In genomic region chrX:53024268-53024667, GRCm38 (mm10) we compare ENCODE assay signal across 8 mouse cellular contexts. TPM values are rescaled to one million over a fixed set of nuclear protein-coding genes. Genes with fewer than 3 reads are reported as not detected.
DNase-seq lines count a peak whose midpoint lies in the region; ATAC-seq and TF ChIP-seq lines count a peak whose summit lies in the region.
"Not testable (repeated sequence)": the region's sequence is repeated elsewhere in the genome, so short reads cannot be mapped to it uniquely, and the experiment has no call there.

No protein-coding gene starts in this region.

- peak; percentile 1 for DNase-seq in CD4-positive, CD25-positive, alpha-beta regulatory T cell, adult 2 months (ENCODE audit: low read depth, low spot score)
- DNase-seq in adrenal gland, adult 8-10 months = peak; percentile 14
- DNase-seq in heart, postnatal 14 days = peak; percentile 2 to 13
- peak; percentile 35 for DNase-seq in kidney, postnatal 0 days (ENCODE audit: low spot score)
- peak; percentile 14 for DNase-seq in liver
- DNase-seq in midbrain, embryonic 10.5 days (ENCODE audit: low spot score) = peak; percentile 17
- DNase-seq in urinary bladder, postnatal 14 days (ENCODE audit: low spot score) = peak; percentile 4

- intact Hi-C loops in heart, postnatal 14 days (cut with DNase I) = loop anchor here (1.0 to 5.0 kb wide), 2 partner anchors 33 to 209 kb away; no protein-coding TSS in a partner anchor

- H3K27ac ChIP-seq in embryonic fibroblast, embryonic 13.5 days (ENCODE audit: insufficient read depth, low read length); kidney, postnatal 0 days; midbrain, embryonic 10.5 days (replicated peaks): not testable (repeated sequence)

- peak; percentile 40; the same call in 1 of the 2 replicates for ATAC-seq in kidney, postnatal 0 days (replicated peaks; ENCODE audit: low FRiP score, low read depth)

- not testable (repeated sequence) for H3K4me2 ChIP-seq in kidney, postnatal 0 days (ENCODE audit: low read length)

- H3K9me3 ChIP-seq in kidney, postnatal 0 days (replicated peaks; ENCODE audit: low read length); midbrain, embryonic 10.5 days (replicated peaks): not testable (repeated sequence)

- not testable (repeated sequence) for H3K4me1 ChIP-seq in embryonic fibroblast, embryonic 13.5 days (ENCODE audit: control insufficient read depth, insufficient read depth, low read length); kidney, postnatal 0 days (replicated peaks; ENCODE audit: insufficient read depth, low read length); midbrain, embryonic 10.5 days

- H3K36me3 ChIP-seq in kidney, postnatal 0 days (ENCODE audit: insufficient read depth, low read length) = not testable (repeated sequence)
- 0 out of 2 replicates have a peak, but pooled peaks cover 11% of the 10 kb centered on the region for H3K36me3 ChIP-seq in midbrain, embryonic 10.5 days

- 15% methylated on average over 3 of the region's 3 CpGs for WGBS in kidney, postnatal 0 days
- 23% methylated on average over 3 of the region's 3 CpGs for WGBS in midbrain, embryonic 10.5 days

- TF ChIP-seq POLR2A in embryonic fibroblast, embryonic 13.5 days (IDR thresholded peaks at IDR 0.05; ENCODE audit: low read depth, low read length) = not testable (repeated sequence)

- not testable (repeated sequence) for H3K4me3 ChIP-seq in embryonic fibroblast, embryonic 13.5 days (ENCODE audit: insufficient read depth, low read length); kidney, postnatal 0 days (replicated peaks; ENCODE audit: low read depth, low read length); midbrain, embryonic 10.5 days

- H3K9ac ChIP-seq in kidney, postnatal 0 days (ENCODE audit: low read depth, low read length) = not testable (repeated sequence)

- not testable (repeated sequence) for H3K27me3 ChIP-seq in kidney, postnatal 0 days (ENCODE audit: insufficient read depth, low read length); midbrain, embryonic 10.5 days (ENCODE audit: low read depth, poor library complexity, severe bottlenecking)

- TF ChIP-seq CTCF in embryonic fibroblast, embryonic 13.5 days (IDR thresholded peaks at IDR 0.05; ENCODE audit: borderline replicate concordance, insufficient read depth, low read length) = peak; percentile 55; the same call in 1 of the 2 replicates
- TF ChIP-seq CTCF in kidney, postnatal 0 days (IDR thresholded peaks at IDR 0.05; ENCODE audit: low read depth) = peak; percentile 66

RNA-seq across cellular contexts. Expression of gene Hprt, which starts 36.3 kb away (rescaled TPM):
- total RNA-seq in adrenal gland, adult 8-10 months (2022) = 100 to 1,000 TPM; 115 to 133 (median 123) TPM
- 132 and 145 TPM in 2 replicates for polyA plus RNA-seq in embryonic fibroblast, embryonic 13.5 days (2011; ENCODE audit: insufficient read length, low read depth, missing spikeins)
- total RNA-seq in heart, postnatal 14 days (2021) = 10 to 100 TPM; 56.9 to 74.6 TPM
- 196 and 204 TPM in 2 replicates for polyA plus RNA-seq in kidney, postnatal 0 days (2015; fragmentation: Nextera tagmentation; extraction: Ambion mirVana)
- polyA plus RNA-seq in midbrain, embryonic 10.5 days (2016; fragmentation: Nextera tagmentation; extraction: Ambion mirVana) = 78.0 and 100 TPM in 2 replicates
